Mouse (Mus musculus): ENCODE results near the gene Coq8b. TPM values are rescaled to one million over a fixed set of nuclear protein-coding genes. Genes with fewer than 3 reads are reported as not detected.

The Coq8b gene
- polyA plus RNA-seq, 1 experiment = 9.3 TPM

- Histone ChIP-seq H3K79me2 (ENCODE audit: control insufficient read depth, insufficient read depth) (no peaks in the 10 kb centered on the region), H3K36me3 (ENCODE audit: control insufficient read depth, insufficient read depth) (no peaks in the 10 kb centered on the region), H3K4me3 (ENCODE audit: insufficient read depth, poor library complexity, severe bottlenecking) (no peak overlapping the region), H3K27me3 (ENCODE audit: control insufficient read depth, insufficient read depth, insufficient read length) (no peaks in the 10 kb centered on the region), H3K79me3 (ENCODE audit: low read depth) (no peaks in the 10 kb centered on the region), H3ac (ENCODE audit: control insufficient read depth, insufficient read length, low read depth) (no peak overlapping the region)
- TF ChIP-seq CEBPB (IDR thresholded peaks at IDR 0.05; ENCODE audit: low read depth) (no peak), MYOG (IDR thresholded peaks at IDR 0.05; ENCODE audit: control insufficient read depth, extremely low read depth, insufficient read length) (no peak), CTCF (IDR thresholded peaks at IDR 0.05; ENCODE audit: control insufficient read depth, insufficient read depth, insufficient read length) (no peak), MYOD1 (IDR thresholded peaks at IDR 0.05; ENCODE audit: control insufficient read depth, insufficient read length, low read depth) (no peak), FOSL1 (IDR thresholded peaks at IDR 0.05; ENCODE audit: insufficient read depth, low read length, poor library complexity, severe bottlenecking) (no peak), MAX (IDR thresholded peaks at IDR 0.05) (no peak)
These were observed 74.7 kb downstream of the Coq8b start for GRCm38 (mm10) chr7:27307551-27307950.

Small RNA genes within 50 kb of the gene (microRNA-seq; reads per million reads assigned to microRNA genes)
- 10.0 reads per million, percentile 59 among the genes with 10 or more reads in this experiment for gene Mir1191 (ENCODE audit: borderline microRNAs expressed)

Other genes with a start within 250 kb of the Coq8b start
- not detected for gene Cyp2a12, start 203.9 kb upstream of the Coq8b start, polyA plus RNA-seq (2012; fragmentation: generic; extraction: Trizol)
- not detected for gene Cyp2f2, start 113.1 kb upstream of the Coq8b start, polyA plus RNA-seq (2012; fragmentation: generic; extraction: Trizol)
- gene Cyp2t4, start 79.3 kb upstream of the Coq8b start, polyA plus RNA-seq (2012; fragmentation: generic; extraction: Trizol) = not detected
- gene Egln2, start 66.2 kb upstream of the Coq8b start, polyA plus RNA-seq (2012; fragmentation: generic; extraction: Trizol) = 68.8 TPM
- 46.6 TPM for gene Rab4b, start 54.1 kb upstream of the Coq8b start, polyA plus RNA-seq (2012; fragmentation: generic; extraction: Trizol)
- gene Gm21983, start 51.9 kb upstream of the Coq8b start, polyA plus RNA-seq (2012; fragmentation: generic; extraction: Trizol) = 0.06 TPM
- 0.26 TPM for gene Mia, start 51.9 kb upstream of the Coq8b start, polyA plus RNA-seq (2012; fragmentation: generic; extraction: Trizol)
- gene BC024978, start 37.2 kb upstream of the Coq8b start, polyA plus RNA-seq (2012; fragmentation: generic; extraction: Trizol) = 3.2 TPM
- gene Snrpa, start 36.8 kb upstream of the Coq8b start, polyA plus RNA-seq (2012; fragmentation: generic; extraction: Trizol) = 210 TPM
- gene Itpkc, start 4.4 kb upstream of the Coq8b start, polyA plus RNA-seq (2012; fragmentation: generic; extraction: Trizol) = 5.7 TPM
- gene Numbl, start 25.4 kb downstream of the Coq8b start, polyA plus RNA-seq (2012; fragmentation: generic; extraction: Trizol) = 11.7 TPM
- 22.9 TPM for gene Ltbp4, start 104.7 kb downstream of the Coq8b start, polyA plus RNA-seq (2012; fragmentation: generic; extraction: Trizol)
- gene Shkbp1, start 123.0 kb downstream of the Coq8b start, polyA plus RNA-seq (2012; fragmentation: generic; extraction: Trizol) = 27.6 TPM
- not detected for gene Gm20479, start 124.4 kb downstream of the Coq8b start, polyA plus RNA-seq (2012; fragmentation: generic; extraction: Trizol)
- gene Sptbn4, start 214.7 kb downstream of the Coq8b start, polyA plus RNA-seq (2012; fragmentation: generic; extraction: Trizol) = 0.25 TPM
- gene Blvrb, start 215.0 kb downstream of the Coq8b start, polyA plus RNA-seq (2012; fragmentation: generic; extraction: Trizol) = 78.4 TPM
- 12.5 TPM for gene Sertad3, start 240.7 kb downstream of the Coq8b start, polyA plus RNA-seq (2012; fragmentation: generic; extraction: Trizol)

All from C2C12 (cell line).